Mouse (Mus musculus): ENCODE data around the gene Wdr60. TPM values are rescaled to one million over a fixed set of nuclear protein-coding genes. Genes with fewer than 3 reads are reported as not detected.

Wdr60 gene
- polyA plus RNA-seq, 1 experiment from 2014 or later = 17.3 TPM

DNA sequence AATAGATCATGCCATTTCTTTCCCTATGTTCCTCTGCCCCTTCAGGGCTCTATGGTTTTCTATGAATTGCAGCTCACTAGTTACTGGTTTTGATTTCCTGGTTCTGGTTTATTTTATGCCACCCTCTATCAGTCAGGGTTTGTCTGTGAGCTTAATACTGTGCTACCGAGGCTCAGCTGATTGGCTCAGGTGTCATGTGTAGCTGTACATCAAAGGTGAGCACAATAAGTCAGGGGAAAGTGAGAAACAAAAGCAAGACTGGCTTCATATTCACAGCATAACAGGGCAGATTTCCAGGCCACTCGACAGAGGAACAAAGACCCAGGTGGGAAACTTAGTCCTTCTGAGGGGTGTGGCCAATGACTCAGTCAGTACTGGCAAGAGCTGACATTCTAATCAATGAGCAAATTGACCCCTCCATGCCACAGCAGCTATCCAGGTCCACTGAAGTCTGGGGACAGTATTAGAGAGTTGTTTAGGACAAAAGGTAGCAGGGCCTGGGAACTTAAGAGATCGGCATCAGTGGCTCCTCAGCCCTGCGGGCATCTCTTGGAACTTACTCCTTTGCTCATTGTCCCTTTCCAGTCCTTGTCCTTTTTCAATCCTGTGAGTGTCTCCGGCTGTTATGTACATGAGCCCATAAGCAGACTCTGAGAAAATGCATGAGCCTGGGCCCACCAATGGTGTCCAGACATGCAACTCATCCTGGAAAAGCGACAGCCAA lies 79.4 kb downstream of the Wdr60 start:
- Histone ChIP-seq H3K4me3 (ENCODE audit: low read depth, low read length) (no peak overlapping the region), H3K27me3 (ENCODE audit: control insufficient read depth, insufficient read depth, low read length) (no peaks in the 10 kb centered on the region), H3K36me3 (ENCODE audit: control insufficient read depth, insufficient read depth, low read length) (no peaks in the 10 kb centered on the region), H3K27ac (ENCODE audit: low read depth, low read length) (no peak overlapping the region), H3K9me3 (ENCODE audit: control insufficient read depth, low read length) (no peaks in the 10 kb centered on the region), H3K4me1 (replicated peaks; ENCODE audit: control insufficient read depth, insufficient read depth, low read length) (no peaks in the 10 kb centered on the region), H3K4me2 (replicated peaks; ENCODE audit: low read depth, low read length) (no peak overlapping the region), H3K9ac (ENCODE audit: low read depth, low read length) (no peak overlapping the region)
- no peak for ATAC-seq (ENCODE audit: low FRiP score)
- 84% methylated on average over 6 of the region's 6 CpGs for WGBS
- no peak for DNase-seq (ENCODE audit: low spot score)

DNA sequence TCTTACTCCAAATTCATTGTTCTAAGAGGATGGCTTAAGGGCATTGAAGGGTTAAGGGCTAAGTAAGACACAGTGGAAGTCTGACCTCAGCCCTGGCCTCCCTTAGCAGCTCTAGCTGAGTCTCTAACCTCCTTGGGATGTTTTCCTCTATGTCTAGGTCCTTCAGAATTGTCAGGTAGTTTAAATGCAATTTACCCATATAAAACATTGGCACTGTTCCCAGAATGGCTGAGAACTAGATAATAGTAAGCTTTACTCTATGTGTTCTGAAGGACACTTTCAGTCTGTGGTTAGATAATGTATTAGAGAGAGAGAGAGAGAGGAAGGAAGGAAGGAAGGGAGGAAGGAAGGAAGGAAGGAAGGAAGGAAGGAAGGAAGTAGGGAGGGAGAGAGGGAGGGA lies 80.4 kb downstream of the Wdr60 start:
- H3K4me3 ChIP-seq (ENCODE audit: low read depth, low read length) = no peak overlapping the region
- DNase-seq (ENCODE audit: low spot score) (no peak), ATAC-seq (ENCODE audit: low FRiP score) (no peak)
- H3K4me2 ChIP-seq (replicated peaks; ENCODE audit: low read depth, low read length) = no peak overlapping the region
- no peak overlapping the region for H3K9ac ChIP-seq (ENCODE audit: low read depth, low read length)
- no peaks in the 10 kb centered on the region for H3K36me3 ChIP-seq (ENCODE audit: control insufficient read depth, insufficient read depth, low read length)
- no peaks in the 10 kb centered on the region for H3K27me3 ChIP-seq (ENCODE audit: control insufficient read depth, insufficient read depth, low read length)
- no peaks in the 10 kb centered on the region for H3K4me1 ChIP-seq (replicated peaks; ENCODE audit: control insufficient read depth, insufficient read depth, low read length)
- H3K9me3 ChIP-seq (ENCODE audit: control insufficient read depth, low read length) = no peaks in the 10 kb centered on the region
- H3K27ac ChIP-seq (ENCODE audit: low read depth, low read length) = no peak overlapping the region

DNA sequence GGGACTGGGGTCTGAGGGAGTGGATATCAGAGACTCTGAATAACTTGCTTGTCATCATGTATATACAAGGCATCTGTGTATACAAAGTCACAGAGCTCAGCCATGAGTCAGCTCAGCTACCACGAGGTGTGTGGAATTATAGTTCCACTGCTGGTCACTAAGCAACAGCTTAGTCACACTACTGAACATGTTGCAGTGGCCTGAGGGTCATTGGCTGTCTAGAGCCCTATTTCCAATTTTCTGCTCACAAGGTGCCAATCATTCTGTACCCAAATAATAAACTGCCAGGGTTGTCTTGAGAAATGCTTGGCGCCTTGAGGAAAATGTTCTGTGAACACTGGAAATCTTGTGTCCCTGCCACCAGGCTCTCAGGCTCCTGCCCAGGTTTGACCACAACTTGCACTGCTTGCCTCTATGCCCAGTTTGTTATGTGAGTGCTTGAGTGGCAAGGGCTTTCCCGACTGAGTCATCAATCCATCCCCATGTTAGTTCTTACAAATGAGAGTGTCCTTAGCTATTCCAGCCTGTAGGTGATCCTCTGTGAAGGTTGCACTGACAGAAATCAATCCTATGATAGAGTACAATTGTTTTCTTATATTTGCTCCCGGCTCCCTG lies 81.3 kb downstream of the Wdr60 start:
- ATAC-seq (ENCODE audit: low FRiP score) (no peak), DNase-seq (ENCODE audit: low spot score) (no peak)
- no peaks in the 10 kb centered on the region for H3K4me1 ChIP-seq (replicated peaks; ENCODE audit: control insufficient read depth, insufficient read depth, low read length)
- no peak overlapping the region for H3K4me3 ChIP-seq (ENCODE audit: low read depth, low read length)
- H3K4me2 ChIP-seq (replicated peaks; ENCODE audit: low read depth, low read length) = no peak overlapping the region
- no peak overlapping the region for H3K9ac ChIP-seq (ENCODE audit: low read depth, low read length)
- no peaks in the 10 kb centered on the region for H3K9me3 ChIP-seq (ENCODE audit: control insufficient read depth, low read length)
- H3K27me3 ChIP-seq (ENCODE audit: control insufficient read depth, insufficient read depth, low read length) = no peaks in the 10 kb centered on the region
- no peak overlapping the region for H3K27ac ChIP-seq (ENCODE audit: low read depth, low read length)
- no peaks in the 10 kb centered on the region for H3K36me3 ChIP-seq (ENCODE audit: control insufficient read depth, insufficient read depth, low read length)
- 83% methylated on average over 4 of the region's 4 CpGs for WGBS

DNA sequence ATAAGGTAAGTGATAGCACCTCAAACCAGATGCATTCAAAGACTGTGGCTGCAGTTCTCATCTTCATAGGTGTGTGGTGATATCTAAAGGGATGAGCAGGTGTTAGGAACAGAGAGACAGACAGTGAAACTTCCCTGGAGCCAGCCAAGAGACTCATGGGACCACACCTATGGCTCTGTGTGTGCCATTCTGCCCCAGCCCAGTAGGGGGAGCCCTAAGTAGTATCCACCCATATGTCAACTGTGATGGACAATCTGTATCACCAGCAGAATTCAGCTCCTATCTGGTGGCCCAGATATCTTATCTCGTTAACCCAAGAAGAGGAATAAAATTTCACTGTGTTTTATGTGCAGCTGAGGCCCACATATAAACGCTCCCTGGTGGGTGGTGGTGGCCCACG lies 85.9 kb downstream of the Wdr60 start:
- DNase-seq (ENCODE audit: low spot score) = no peak
- 95% methylated on average over 3 of the region's 3 CpGs for WGBS
- Histone ChIP-seq H3K9me3 (ENCODE audit: control insufficient read depth, low read length) (no peaks in the 10 kb centered on the region), H3K27me3 (ENCODE audit: control insufficient read depth, insufficient read depth, low read length) (no peaks in the 10 kb centered on the region), H3K27ac (ENCODE audit: low read depth, low read length) (no peak overlapping the region), H3K9ac (ENCODE audit: low read depth, low read length) (no peak overlapping the region), H3K36me3 (ENCODE audit: control insufficient read depth, insufficient read depth, low read length) (no peaks in the 10 kb centered on the region), H3K4me2 (replicated peaks; ENCODE audit: low read depth, low read length) (no peak overlapping the region), H3K4me1 (replicated peaks; ENCODE audit: control insufficient read depth, insufficient read depth, low read length) (no peaks in the 10 kb centered on the region), H3K4me3 (ENCODE audit: low read depth, low read length) (no peak overlapping the region)
- ATAC-seq (ENCODE audit: low FRiP score) = no peak

DNA sequence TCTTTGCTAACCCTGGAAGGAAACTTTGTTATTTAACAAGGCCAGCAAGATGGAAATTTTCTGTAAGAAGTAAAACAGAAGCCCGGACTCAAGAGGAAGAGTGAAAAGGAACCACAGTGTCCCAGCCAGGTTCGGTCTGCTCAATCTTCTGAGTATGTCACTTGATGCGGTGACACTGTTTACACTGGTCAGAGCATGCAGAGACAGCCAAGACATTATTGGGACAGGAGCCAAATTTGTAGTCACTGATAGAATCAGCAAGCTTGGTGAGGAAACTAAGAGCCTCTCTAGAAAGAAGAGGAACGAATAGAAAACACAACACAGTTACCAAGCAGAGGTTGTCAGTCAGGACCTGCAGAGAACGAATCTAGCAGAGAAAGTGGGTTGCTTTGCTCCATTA lies 93.2 kb downstream of the Wdr60 start:
- no peaks in the 10 kb centered on the region for H3K36me3 ChIP-seq (ENCODE audit: control insufficient read depth, insufficient read depth, low read length)
- WGBS = 88% methylated on average over 5 of the region's 5 CpGs
- H3K4me3 ChIP-seq (ENCODE audit: low read depth, low read length) = no peak overlapping the region

DNA sequence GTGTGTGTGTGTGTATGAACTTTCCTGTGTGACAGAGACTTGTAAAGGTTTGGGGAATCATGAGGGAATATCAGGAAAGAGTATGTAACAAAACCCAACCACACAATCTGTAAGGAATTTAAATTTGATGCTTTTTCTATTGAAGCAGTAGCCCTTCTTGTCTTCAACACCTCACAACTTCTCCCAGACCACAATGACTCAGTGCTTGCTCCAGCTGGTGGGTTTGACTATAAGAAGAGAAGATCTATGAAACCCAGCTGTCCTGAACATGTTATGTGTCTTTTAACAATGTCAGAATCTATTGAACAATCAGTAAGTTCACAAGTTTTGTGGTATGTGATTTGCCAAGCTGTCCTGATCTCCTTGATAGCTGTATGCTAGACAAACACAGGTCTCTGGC lies 97.5 kb downstream of the Wdr60 start:
- no peak overlapping the region for H3K27ac ChIP-seq (ENCODE audit: low read depth, low read length)
- no peaks in the 10 kb centered on the region for H3K27me3 ChIP-seq (ENCODE audit: control insufficient read depth, insufficient read depth, low read length)
- no peaks in the 10 kb centered on the region for H3K4me1 ChIP-seq (replicated peaks; ENCODE audit: control insufficient read depth, insufficient read depth, low read length)
- H3K4me3 ChIP-seq (ENCODE audit: low read depth, low read length) = no peak overlapping the region
- DNase-seq (ENCODE audit: low spot score) (no peak), ATAC-seq (ENCODE audit: low FRiP score) (no peak)
- no peak overlapping the region for H3K4me2 ChIP-seq (replicated peaks; ENCODE audit: low read depth, low read length)
- no peaks in the 10 kb centered on the region for H3K9me3 ChIP-seq (ENCODE audit: control insufficient read depth, low read length)
- H3K36me3 ChIP-seq (ENCODE audit: control insufficient read depth, insufficient read depth, low read length) = no peaks in the 10 kb centered on the region
- no peak overlapping the region for H3K9ac ChIP-seq (ENCODE audit: low read depth, low read length)

More for the DNA sequence above, 93.2 kb downstream of the Wdr60 start:
- H3K27ac ChIP-seq (ENCODE audit: low read depth, low read length) = no peak overlapping the region
- DNase-seq (ENCODE audit: low spot score) = no peak
- no peaks in the 10 kb centered on the region for H3K27me3 ChIP-seq (ENCODE audit: control insufficient read depth, insufficient read depth, low read length)
- H3K9ac ChIP-seq (ENCODE audit: low read depth, low read length) = no peak overlapping the region
- no peaks in the 10 kb centered on the region for H3K9me3 ChIP-seq (ENCODE audit: control insufficient read depth, low read length)
- ATAC-seq (ENCODE audit: low FRiP score) = no peak
- no peak overlapping the region for H3K4me2 ChIP-seq (replicated peaks; ENCODE audit: low read depth, low read length)
- H3K4me1 ChIP-seq (replicated peaks; ENCODE audit: control insufficient read depth, insufficient read depth, low read length) = no peaks in the 10 kb centered on the region

DNA sequence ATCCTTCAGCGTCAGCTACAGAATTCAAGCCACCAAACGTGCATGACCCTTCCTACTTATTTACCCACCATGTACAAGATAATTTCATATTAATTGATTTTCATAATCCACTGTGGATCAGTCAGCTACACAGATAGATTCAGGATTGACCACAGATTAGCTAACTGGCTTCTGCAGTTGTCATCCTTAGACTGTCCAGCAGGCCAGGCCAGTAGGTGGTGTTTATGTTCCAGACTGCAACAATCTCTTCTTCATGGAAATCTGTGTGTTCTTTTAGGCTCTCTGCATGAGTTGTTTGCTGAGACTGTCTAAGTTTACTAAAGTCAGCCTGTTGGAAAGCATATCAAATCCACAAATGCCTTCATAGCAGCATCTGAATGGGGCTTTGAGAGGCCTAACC lies 103.1 kb downstream of the Wdr60 start:
- no peaks in the 10 kb centered on the region for H3K36me3 ChIP-seq (ENCODE audit: control insufficient read depth, insufficient read depth, low read length)
- ATAC-seq (ENCODE audit: low FRiP score) (no peak), DNase-seq (ENCODE audit: low spot score) (no peak)
- H3K9ac ChIP-seq (ENCODE audit: low read depth, low read length) = no peak overlapping the region
- no peak overlapping the region for H3K27ac ChIP-seq (ENCODE audit: low read depth, low read length)
- no peaks in the 10 kb centered on the region for H3K4me1 ChIP-seq (replicated peaks; ENCODE audit: control insufficient read depth, insufficient read depth, low read length)
- no peaks in the 10 kb centered on the region for H3K9me3 ChIP-seq (ENCODE audit: control insufficient read depth, low read length)
- H3K4me3 ChIP-seq (ENCODE audit: low read depth, low read length) = no peak overlapping the region
- WGBS = 94% methylated on average over 2 of the region's 2 CpGs
- H3K27me3 ChIP-seq (ENCODE audit: control insufficient read depth, insufficient read depth, low read length) = no peaks in the 10 kb centered on the region
- no peak overlapping the region for H3K4me2 ChIP-seq (replicated peaks; ENCODE audit: low read depth, low read length)

DNA sequence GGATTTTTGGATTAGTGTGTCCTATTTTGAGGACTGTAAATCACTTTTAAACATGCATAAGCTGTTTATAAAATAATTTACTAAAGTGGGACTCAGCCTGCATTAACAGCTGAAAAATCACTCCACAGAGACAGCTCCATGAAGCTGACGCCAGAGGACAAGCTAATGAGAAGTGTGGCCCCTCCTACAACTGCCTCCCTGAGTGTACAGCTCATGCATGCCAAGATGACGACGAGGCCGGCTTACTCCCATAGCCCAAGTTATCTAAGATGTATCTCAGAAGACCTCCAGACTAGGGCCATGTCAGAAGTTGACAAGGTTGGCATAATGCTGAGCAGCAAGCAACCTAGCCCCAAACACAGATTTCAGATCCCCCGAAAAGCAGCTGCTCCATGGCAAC lies 103.6 kb downstream of the Wdr60 start:
- Histone ChIP-seq H3K27me3 (ENCODE audit: control insufficient read depth, insufficient read depth, low read length) (no peaks in the 10 kb centered on the region), H3K9ac (ENCODE audit: low read depth, low read length) (no peak overlapping the region), H3K36me3 (ENCODE audit: control insufficient read depth, insufficient read depth, low read length) (no peaks in the 10 kb centered on the region), H3K9me3 (ENCODE audit: control insufficient read depth, low read length) (no peaks in the 10 kb centered on the region), H3K27ac (ENCODE audit: low read depth, low read length) (no peak overlapping the region), H3K4me3 (ENCODE audit: low read depth, low read length) (no peak overlapping the region), H3K4me2 (replicated peaks; ENCODE audit: low read depth, low read length) (no peak overlapping the region), H3K4me1 (replicated peaks; ENCODE audit: control insufficient read depth, insufficient read depth, low read length) (no peaks in the 10 kb centered on the region)
- ATAC-seq (ENCODE audit: low FRiP score) = no peak
- WGBS = 87% methylated on average over 5 of the region's 5 CpGs
- DNase-seq (ENCODE audit: low spot score) = no peak

DNA sequence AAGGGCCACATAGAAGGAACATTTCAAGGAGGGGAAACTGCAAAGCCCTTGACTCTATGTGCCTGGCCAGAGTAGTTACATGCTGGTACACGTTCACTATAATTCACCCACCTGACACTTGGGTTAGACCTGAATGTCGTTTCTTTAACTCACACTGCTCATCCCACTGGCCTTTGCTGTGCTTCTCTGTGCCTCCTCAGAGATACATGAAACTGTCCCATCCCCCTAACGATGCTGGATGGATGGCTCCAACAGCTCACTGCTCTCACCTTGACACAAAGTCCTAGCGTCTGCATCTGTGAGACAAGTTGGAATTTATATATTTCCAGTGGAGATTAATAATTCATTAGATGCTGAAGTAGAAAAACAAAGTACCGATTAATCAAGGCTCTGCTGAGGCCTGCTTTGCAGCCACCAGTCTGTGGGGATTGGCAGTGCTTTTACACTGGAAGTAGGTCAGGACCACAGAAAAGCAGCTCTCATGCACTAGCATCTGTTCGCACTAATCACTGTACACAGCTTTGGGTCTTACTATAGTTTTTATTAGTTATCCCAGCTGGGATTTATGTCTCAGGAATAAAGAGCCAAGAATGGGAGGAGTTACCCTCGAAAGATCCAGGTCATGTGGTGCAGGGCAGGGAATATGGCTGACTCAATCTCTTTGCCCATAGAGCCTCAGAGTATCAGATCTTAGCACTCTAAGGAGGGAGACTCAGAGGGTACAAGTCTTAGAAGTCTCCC lies 105.9 kb downstream of the Wdr60 start:
- no peaks in the 10 kb centered on the region for H3K9me3 ChIP-seq (ENCODE audit: control insufficient read depth, low read length)
- H3K4me2 ChIP-seq (replicated peaks; ENCODE audit: low read depth, low read length) = no peak overlapping the region
- no peaks in the 10 kb centered on the region for H3K36me3 ChIP-seq (ENCODE audit: control insufficient read depth, insufficient read depth, low read length)
- DNase-seq (ENCODE audit: low spot score) (no peak), ATAC-seq (ENCODE audit: low FRiP score) (no peak)
- 87% methylated on average over 7 of the region's 7 CpGs for WGBS
- H3K27ac ChIP-seq (ENCODE audit: low read depth, low read length) = no peak overlapping the region
- H3K4me1 ChIP-seq (replicated peaks; ENCODE audit: control insufficient read depth, insufficient read depth, low read length) = no peaks in the 10 kb centered on the region
- H3K4me3 ChIP-seq (ENCODE audit: low read depth, low read length) = no peak overlapping the region
- no peak overlapping the region for H3K9ac ChIP-seq (ENCODE audit: low read depth, low read length)
- no peaks in the 10 kb centered on the region for H3K27me3 ChIP-seq (ENCODE audit: control insufficient read depth, insufficient read depth, low read length)
